Mouse (Mus musculus) testis, adult 2 months (tissue): Measurements from ENCODE around the gene Nell2.

ENCODE experiments used
- CTCF ChIP-seq: fragments of 200-500 bp; IDR thresholded peaks from 2 replicates; pipeline ENCODE4 v1.5.1; 2012; ENCODE audit warnings: low read depth, mild to moderate bottlenecking, inconsistent platforms, low read length, moderate library complexity; ENCODE audit not compliant: control insufficient read depth, insufficient read depth, insufficient replicate concordance
- POLR2A ChIP-seq: fragments of 200-500 bp; IDR thresholded peaks from 2 replicates; pipeline ENCODE4 v1.6.1; 2012; ENCODE audit warnings: low read depth, mild to moderate bottlenecking, inconsistent platforms, low read length, moderate library complexity; ENCODE audit not compliant: control insufficient read depth

- no peak for TF ChIP-seq CTCF
- TF ChIP-seq POLR2A: no peak
Measured at GRCm38 (mm10) chr15:95085962-95086361, 442.4 kb downstream of the Nell2 start.
